Mouse (Mus musculus): ENCODE data around the gene Pkhd1. TPM values are rescaled to one million over a fixed set of nuclear protein-coding genes. Genes with fewer than 3 reads are reported as not detected.

Gene Pkhd1
- 4.5 TPM for polyA plus RNA-seq (2014; fragmentation: Illumina TruSeq; extraction: RNeasy Lipid Tissue Mini Kit (QIAGEN cat#74804); ENCODE audit: low read depth, low replicate concordance)

GRCm38 (mm10) chr1:20617849-20618530 lies at the start of gene Pkhd1:
TSS of gene Pkhd1 (minus strand) at chr1:20618064.

Other genes with a start within 250 kb of the Pkhd1 start
- not detected for gene Il17a, start 112.8 kb upstream of the Pkhd1 start, polyA plus RNA-seq (2014; fragmentation: Illumina TruSeq; extraction: RNeasy Lipid Tissue Mini Kit (QIAGEN cat#74804); ENCODE audit: low read depth, low replicate concordance)
- gene Il17f, start 172.6 kb upstream of the Pkhd1 start, polyA plus RNA-seq (2014; fragmentation: Illumina TruSeq; extraction: RNeasy Lipid Tissue Mini Kit (QIAGEN cat#74804); ENCODE audit: low read depth, low replicate concordance) = not detected
- 8.5 TPM for gene Mcm3, start 202.2 kb upstream of the Pkhd1 start, polyA plus RNA-seq (2014; fragmentation: Illumina TruSeq; extraction: RNeasy Lipid Tissue Mini Kit (QIAGEN cat#74804); ENCODE audit: low read depth, low replicate concordance)